Mouse (Mus musculus) cerebellum, adult 11 months (tissue): ENCODE data around the gene 4933402D24Rik.

Experiments used
- DNase-seq: peaks from one replicate; pipeline ENCODE4 v3.0.0; 2022

4933402D24Rik gene

GRCm38 (mm10) chr1:63769167-63769566 is at the start of gene 4933402D24Rik:
Gene 4933402D24Rik (minus strand): TSS chr1:63769267.
- DNase-seq = no peak

GRCm38 (mm10) chr1:63808584-63808983 is 39.5 kb upstream of the 4933402D24Rik start:
- no peak for DNase-seq

- no peak for DNase-seq
Measured at GRCm38 (mm10) chr1:63805095-63805494, 36.0 kb upstream of the 4933402D24Rik start.

GRCm38 (mm10) chr1:63794326-63794725 is 25.3 kb upstream of the 4933402D24Rik start:
- DNase-seq = no peak

- DNase-seq = no peak
Measured at GRCm38 (mm10) chr1:63776902-63777630, 8.0 kb upstream of the 4933402D24Rik start.

GRCm38 (mm10) chr1:63776396-63776795 is 7.3 kb upstream of the 4933402D24Rik start:
- DNase-seq = no peak

GRCm38 (mm10) chr1:63770309-63770708 is 1.2 kb upstream of the 4933402D24Rik start:
- DNase-seq = no peak

- no peak for DNase-seq
Measured at GRCm38 (mm10) chr1:63768112-63768511, 955 bp downstream of the 4933402D24Rik start.

GRCm38 (mm10) chr1:63764395-63764794 is 4.7 kb downstream of the 4933402D24Rik start:
- DNase-seq = no peak

- DNase-seq = no peak
Measured at GRCm38 (mm10) chr1:63763881-63764386, 5.1 kb downstream of the 4933402D24Rik start.

GRCm38 (mm10) chr1:63763212-63763694 is 5.8 kb downstream of the 4933402D24Rik start:
- peak; percentile 67 for DNase-seq

GRCm38 (mm10) chr1:63756005-63756404 is 13.1 kb downstream of the 4933402D24Rik start:
- no peak for DNase-seq

- DNase-seq = peak; percentile 83
Measured at GRCm38 (mm10) chr1:63730240-63730771, 38.8 kb downstream of the 4933402D24Rik start, which contains the start of the genes Mdh1b and Fastkd2. Gene Mdh1b (minus strand): TSS chr1:63730318. Gene Fastkd2 (plus strand): TSS chr1:63730614.

GRCm38 (mm10) chr1:63729796-63730195 is 39.3 kb downstream of the 4933402D24Rik start:
- DNase-seq = no peak

- no peak for DNase-seq
Measured at GRCm38 (mm10) chr1:63720161-63720560, 48.9 kb downstream of the 4933402D24Rik start.

- DNase-seq = no peak
Measured at GRCm38 (mm10) chr1:63708876-63709275, 60.2 kb downstream of the 4933402D24Rik start.

GRCm38 (mm10) chr1:63705733-63706132 is 63.3 kb downstream of the 4933402D24Rik start:
- no peak for DNase-seq
